Mouse (Mus musculus) kidney, embryonic 16.5 days (tissue): ENCODE data around the gene Btf3. TPM values are rescaled to one million over a fixed set of nuclear protein-coding genes. Genes with fewer than 3 reads are reported as not detected.

ENCODE experiments used
- ATAC-seq: fragments of 200-750 bp; cut with Nextera tagmentation; 2 replicates; pipeline ENCODE4 v1.8.0; 2017; ENCODE audit warnings: moderate TSS enrichment; ENCODE audit not compliant: low FRiP score, low TSS enrichment
- H3K27ac ChIP-seq: fragments of 300-500 bp; sonication (generic); 2 replicates; pipeline ENCODE4 v1.5.1; 2014; ENCODE audit warnings: low read length
- H3K27me3 ChIP-seq: fragments of 300-500 bp; sonication (generic); 2 replicates; pipeline ENCODE4 v1.6.1; 2014; ENCODE audit warnings: low read length, control low read depth, mixed read lengths; ENCODE audit not compliant: insufficient read depth
- H3K36me3 ChIP-seq: fragments of 300-500 bp; sonication (generic); 2 replicates; pipeline ENCODE4 v1.6.1; 2014; ENCODE audit warnings: low read length, control low read depth, mixed read lengths; ENCODE audit not compliant: insufficient read depth
- H3K4me1 ChIP-seq: fragments of 300-500 bp; sonication (generic); 2 replicates; pipeline ENCODE4 v1.6.1; 2014; ENCODE audit warnings: low read length, control low read depth, mixed read lengths; ENCODE audit not compliant: insufficient read depth
- H3K4me2 ChIP-seq: fragments of 300-500 bp; sonication (generic); replicated peaks from 2 replicates; pipeline ENCODE4 v1.6.1; 2014; ENCODE audit warnings: low read depth, low read length
- H3K4me3 ChIP-seq: fragments of 300-500 bp; sonication (generic); 2 replicates; pipeline ENCODE4 v1.5.1; 2014; ENCODE audit warnings: mild to moderate bottlenecking, low read length
- H3K9ac ChIP-seq: fragments of 300-500 bp; sonication (generic); replicated peaks from 2 replicates; pipeline ENCODE4 v1.6.1; 2014; ENCODE audit warnings: low read length
- H3K9me3 ChIP-seq: fragments of 300-500 bp; sonication (generic); 2 replicates; pipeline ENCODE4 v1.6.1; 2016; ENCODE audit warnings: low read length, control low read depth
- WGBS: fragments of 180-500 bp; shearing (Covaris S2); extraction: QIAGEN DNeasy Blood & Tissue Kit; methylation state at CpG from one replicate; pipeline ENCODE4 v1.1.7; 2014; 5-methylcytosine and 5-hydroxymethylcytosine counted together
- polyA plus RNA-seq: library from polyadenylated mRNA; unstranded; fragments of >200 nt; fragmentation: Nextera tagmentation; extraction: Ambion mirVana; gene quantifications from 2 replicates; pipeline ENCODE4 v1.2.1, GENCODE M21; 2015

Btf3 gene
- polyA plus RNA-seq, 1 experiment from 2014 or later, result 603 TPM

DNA sequence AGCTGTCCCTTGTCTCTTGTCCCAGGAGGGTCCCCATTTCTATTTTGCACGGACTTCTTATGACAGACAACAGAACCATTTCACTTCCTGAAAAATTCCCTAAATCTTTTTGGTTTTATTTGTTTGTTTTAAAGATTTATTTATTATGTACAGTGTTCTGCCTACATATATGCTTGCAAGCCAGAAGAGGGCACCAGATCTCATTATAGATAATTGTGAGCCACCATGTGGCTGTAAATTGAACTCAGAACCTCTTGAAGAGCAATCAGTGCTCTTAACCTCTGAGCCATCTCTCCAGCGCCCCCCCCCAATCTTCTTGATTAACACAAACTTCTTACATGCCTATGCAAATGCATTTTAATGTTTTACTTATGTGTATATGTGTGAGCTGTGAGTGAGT is 26.1 kb downstream of the Btf3 start:
- WGBS, result 35% methylated on average over 2 of the region's 2 CpGs
- ATAC-seq, result no peak
- H3K27me3 ChIP-seq, result no peaks in the 10 kb centered on the region
- no peaks in the 10 kb centered on the region for H3K36me3 ChIP-seq
- H3K4me3 ChIP-seq, result no peak overlapping the region
- no peak overlapping the region for H3K4me2 ChIP-seq
- H3K9ac ChIP-seq, result no peak overlapping the region
- H3K9me3 ChIP-seq, result no peaks in the 10 kb centered on the region
- H3K4me1 ChIP-seq, result no peaks in the 10 kb centered on the region
- no peak overlapping the region for H3K27ac ChIP-seq

DNA sequence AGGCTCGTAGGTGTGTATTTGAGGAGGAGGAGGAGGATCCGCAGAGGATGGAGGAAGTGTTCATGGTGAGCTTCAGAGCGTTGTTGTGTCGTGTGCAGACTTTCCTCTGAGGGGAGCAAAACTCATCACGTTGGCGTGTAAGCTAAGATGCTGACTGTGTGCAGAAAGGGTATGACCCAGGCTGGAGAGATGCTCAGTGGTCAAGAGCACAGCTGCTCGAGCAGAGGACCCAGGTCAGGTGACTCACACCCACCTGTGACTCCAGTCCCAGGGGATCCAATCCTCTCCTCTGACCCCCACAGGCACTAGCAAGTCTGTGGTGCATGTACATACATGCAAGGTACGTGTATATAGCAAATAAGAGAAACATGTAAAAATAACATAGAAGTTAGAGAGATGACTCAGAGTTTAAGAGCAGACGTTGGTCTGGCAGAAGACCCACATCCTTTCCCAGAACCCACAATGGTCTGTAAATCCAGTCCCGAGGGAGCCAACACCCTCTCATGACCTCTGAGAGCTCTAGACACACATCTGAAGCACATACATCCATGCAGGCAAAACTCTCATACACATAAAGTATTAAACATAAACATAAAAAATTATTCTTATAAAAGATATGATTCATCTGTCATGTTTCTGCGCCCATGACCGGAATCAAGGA is 35.7 kb downstream of the Btf3 start:
- Histone ChIP-seq H3K4me1 (no peaks in the 10 kb centered on the region), H3K27me3 (no peaks in the 10 kb centered on the region), H3K9me3 (no peaks in the 10 kb centered on the region), H3K4me3 (no peak overlapping the region), H3K36me3 (no peaks in the 10 kb centered on the region), H3K4me2 (no peak overlapping the region), H3K9ac (no peak overlapping the region), H3K27ac (no peak overlapping the region)
- WGBS, result 76% methylated on average over 12 of the region's 12 CpGs
- no peak for ATAC-seq

DNA sequence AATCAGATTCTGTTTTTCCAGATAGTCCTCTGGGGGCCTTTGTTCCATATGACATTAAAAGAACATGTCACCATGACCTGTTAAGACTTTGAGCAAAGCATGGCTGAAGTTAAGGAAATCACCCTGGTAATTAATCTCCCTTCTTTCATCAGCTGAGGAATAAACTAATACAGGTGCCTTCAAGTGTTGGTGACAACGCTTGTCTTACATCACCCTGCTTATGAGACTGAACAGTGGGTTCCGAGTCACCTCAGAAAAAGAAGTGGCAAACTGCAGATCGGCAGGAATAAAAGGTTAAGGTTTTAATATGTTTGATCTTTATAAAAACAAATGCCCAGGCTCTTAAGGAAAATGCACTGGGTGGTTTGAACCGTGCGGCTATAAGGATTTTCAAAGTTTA is 37.1 kb downstream of the Btf3 start, which contains the start of gene Gm21976:
Gene Gm21976 (plus strand): TSS at position 202 of the 400 bp plus-strand sequence.
- no peak within 1 kb of the TSS for H3K4me2 ChIP-seq
- H3K4me1 ChIP-seq, result no peaks in the 10 kb centered on the region
- no peak for ATAC-seq
- H3K4me3 ChIP-seq, result no peak within 1 kb of the TSS
- H3K27me3 ChIP-seq, result no peaks in the 10 kb centered on the region
- H3K27ac ChIP-seq, result no peak within 1 kb of the TSS
- H3K9me3 ChIP-seq, result no peaks in the 10 kb centered on the region
- peaks cover 2% of the 10 kb centered on the region; the same call in 1 of the 2 replicates for H3K36me3 ChIP-seq
- no peak within 1 kb of the TSS for H3K9ac ChIP-seq
- WGBS, result 87% methylated on average over 5 of the region's 5 CpGs

GRCm38 (mm10) chr13:98277501-98277900 is 39.3 kb downstream of the Btf3 start:
- Histone ChIP-seq H3K9me3 (no peaks in the 10 kb centered on the region), H3K4me3 (no peak overlapping the region), H3K4me2 (no peak overlapping the region), H3K4me1 (no peaks in the 10 kb centered on the region), H3K27ac (no peak overlapping the region), H3K27me3 (no peaks in the 10 kb centered on the region), H3K9ac (no peak overlapping the region), H3K36me3 (peaks cover 10% of the 10 kb centered on the region)
- ATAC-seq, result no peak
- WGBS, result 84% methylated on average over 2 of the region's 2 CpGs

DNA sequence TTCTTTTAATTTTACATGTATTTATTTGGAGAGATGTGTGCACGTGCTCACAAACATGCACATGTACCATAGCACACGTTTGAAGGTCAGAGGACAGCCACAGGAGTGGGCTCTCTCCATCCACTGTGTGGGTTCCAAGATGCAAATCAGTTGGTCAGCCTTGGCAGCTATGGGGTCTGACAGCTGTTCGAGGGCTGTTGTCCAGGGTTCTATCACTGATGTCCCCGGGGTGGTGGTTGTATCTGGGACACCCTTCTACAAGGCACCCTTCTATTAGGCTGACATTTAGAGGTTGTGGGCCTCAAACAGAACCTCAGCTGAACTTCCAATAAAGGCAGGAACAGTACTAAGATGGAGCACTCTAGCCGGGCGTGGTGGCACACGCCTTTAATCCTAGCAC is 40.6 kb downstream of the Btf3 start:
- 87% methylated on average over 7 of the region's 7 CpGs for WGBS
- Histone ChIP-seq H3K27me3 (no peaks in the 10 kb centered on the region), H3K27ac (no peak overlapping the region), H3K36me3 (peaks cover 20% of the 10 kb centered on the region), H3K9ac (no peak overlapping the region), H3K4me3 (no peak overlapping the region), H3K9me3 (no peaks in the 10 kb centered on the region), H3K4me1 (no peaks in the 10 kb centered on the region), H3K4me2 (no peak overlapping the region)
- ATAC-seq, result no peak

GRCm38 (mm10) chr13:98275646-98276045 is 41.2 kb downstream of the Btf3 start:
- 81% methylated on average over 4 of the region's 4 CpGs for whole genome bisulfite sequencing
- H3K9me3 ChIP-seq, result no peaks in the 10 kb centered on the region
- H3K36me3 ChIP-seq, result peaks cover 26% of the 10 kb centered on the region
- no peak for ATAC-seq
- no peak overlapping the region for H3K27ac ChIP-seq
- no peak overlapping the region for H3K4me3 ChIP-seq
- no peak overlapping the region for H3K9ac ChIP-seq
- H3K27me3 ChIP-seq, result no peaks in the 10 kb centered on the region
- H3K4me1 ChIP-seq, result no peaks in the 10 kb centered on the region
- no peak overlapping the region for H3K4me2 ChIP-seq

DNA sequence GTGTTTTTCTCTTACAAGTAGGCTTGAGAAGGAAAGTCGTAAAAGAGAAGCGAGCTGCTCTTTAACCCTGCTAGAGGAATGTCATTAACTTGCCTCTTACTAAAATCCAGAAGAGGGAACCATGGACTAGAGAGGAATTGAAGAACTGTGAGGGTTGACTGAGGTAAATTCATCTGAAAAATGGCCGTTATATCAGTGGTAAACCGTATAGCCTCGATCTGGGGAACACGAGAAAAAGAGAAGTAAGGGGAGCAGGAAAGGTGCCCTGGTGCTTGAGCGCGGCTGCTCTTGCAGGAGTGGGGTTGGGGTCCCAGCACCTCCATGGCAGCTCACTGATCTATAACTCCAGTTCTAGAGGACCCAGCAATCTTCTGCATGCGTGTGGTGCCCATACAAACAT is 42.8 kb downstream of the Btf3 start:
- Histone ChIP-seq H3K27ac (no peak overlapping the region), H3K4me1 (no peaks in the 10 kb centered on the region), H3K9ac (no peak overlapping the region), H3K9me3 (no peaks in the 10 kb centered on the region), H3K4me2 (no peak overlapping the region), H3K27me3 (no peaks in the 10 kb centered on the region), H3K4me3 (no peak overlapping the region), H3K36me3 (peaks cover 29% of the 10 kb centered on the region)
- WGBS, result 89% methylated on average over 9 of the region's 9 CpGs
- ATAC-seq, result no peak

DNA sequence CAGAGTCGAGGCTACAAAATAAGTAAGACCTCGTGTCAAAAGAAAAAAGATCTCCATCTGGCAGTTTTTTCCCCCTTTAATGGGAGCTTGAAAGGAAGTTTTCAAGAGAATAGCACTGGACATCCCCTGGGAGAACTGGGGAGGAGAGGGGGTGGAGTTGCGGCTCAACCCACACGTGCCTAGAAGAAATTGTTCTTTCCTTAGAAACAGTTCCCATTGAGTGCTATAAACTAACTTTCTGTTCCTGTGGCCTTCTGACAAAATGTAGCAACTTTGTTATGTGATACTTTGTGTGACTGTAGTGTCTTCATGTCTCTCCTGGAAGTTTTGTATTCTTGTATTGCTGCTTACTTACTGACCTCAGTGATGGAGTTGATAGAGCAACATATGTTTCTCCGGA is 52.7 kb downstream of the Btf3 start:
- H3K4me1 ChIP-seq, result peaks cover 15% of the 10 kb centered on the region
- 27% methylated on average over 5 of the region's 5 CpGs for WGBS
- ATAC-seq, result no peak
- peak overlapping the region; percentile 88 for H3K9ac ChIP-seq
- H3K27me3 ChIP-seq, result no peaks in the 10 kb centered on the region
- H3K4me2 ChIP-seq, result peak overlapping the region; percentile 66
- peak overlapping the region; percentile 89 for H3K4me3 ChIP-seq
- H3K27ac ChIP-seq, result no peak overlapping the region
- peaks cover 20% of the 10 kb centered on the region for H3K36me3 ChIP-seq
- H3K9me3 ChIP-seq, result no peaks in the 10 kb centered on the region

DNA sequence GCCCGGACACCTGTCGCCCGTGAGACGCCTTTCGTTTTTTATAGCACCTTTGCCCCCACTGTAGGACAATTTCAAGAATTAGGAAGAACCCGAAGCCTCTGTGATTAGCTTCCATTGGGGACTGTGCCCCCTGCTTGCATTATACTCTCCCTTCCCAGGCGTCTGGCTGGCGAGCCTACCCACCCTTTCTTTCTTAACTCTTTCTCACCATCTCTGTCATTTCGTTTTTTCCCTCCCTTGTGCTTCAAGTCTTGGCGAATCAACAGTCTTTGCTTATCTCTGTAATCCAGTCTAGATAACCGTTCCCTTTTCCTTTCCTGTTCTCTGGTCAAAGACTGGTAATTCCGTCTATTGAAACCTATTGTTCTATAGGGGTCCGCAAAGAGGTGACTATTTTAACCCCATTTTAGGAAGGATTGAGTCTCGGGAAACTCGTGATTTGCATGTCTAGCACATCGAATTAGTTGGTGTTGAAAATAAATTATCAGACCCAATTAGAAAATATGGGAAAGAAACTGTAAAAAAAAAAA is 53.3 kb downstream of the Btf3 start:
- Histone ChIP-seq H3K27ac (peak overlapping the region; percentile 93), H3K4me2 (peak overlapping the region; percentile 66), H3K4me3 (peak overlapping the region; percentile 89), H3K4me1 (peaks cover 15% of the 10 kb centered on the region), H3K27me3 (no peaks in the 10 kb centered on the region), H3K9me3 (no peaks in the 10 kb centered on the region), H3K36me3 (peaks cover 16% of the 10 kb centered on the region; the same call in 1 of the 2 replicates), H3K9ac (peak overlapping the region; percentile 88)
- ATAC-seq, result no peak; the same call in none of the 2 replicates
- WGBS, result under 1% methylated on average over 16 of the region's 16 CpGs
